Mouse (Mus musculus): ENCODE data around the gene Nub1. TPM values are rescaled to one million over a fixed set of nuclear protein-coding genes. Genes with fewer than 3 reads are reported as not detected.

Nub1 gene
- polyA plus RNA-seq, 1 experiment: 27.5 TPM

DNA sequence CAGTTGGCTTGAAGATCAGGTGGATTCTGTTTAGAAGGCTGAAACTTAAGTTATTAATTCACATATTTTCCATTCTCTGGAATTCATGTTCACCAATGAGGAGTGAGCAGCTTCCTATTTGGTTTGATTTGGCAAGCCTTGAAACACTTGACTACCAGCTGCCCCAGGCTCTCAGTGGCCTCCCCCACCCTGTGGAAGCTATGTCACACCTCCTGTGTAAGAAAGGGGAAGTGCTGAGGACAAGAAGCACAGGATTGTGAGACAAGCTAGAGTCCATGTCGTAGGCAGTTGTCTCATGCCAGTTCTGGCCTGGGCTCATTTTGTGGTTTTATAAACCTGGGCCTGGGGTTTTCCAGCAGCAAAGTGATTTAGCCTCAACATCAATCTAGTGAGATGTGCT lies 2.4 kb downstream of the Nub1 start:
- no peak for DNase-seq (ENCODE audit: low read depth, low spot score)
- 76% methylated on average over 1 of the region's 1 CpGs for WGBS

DNA sequence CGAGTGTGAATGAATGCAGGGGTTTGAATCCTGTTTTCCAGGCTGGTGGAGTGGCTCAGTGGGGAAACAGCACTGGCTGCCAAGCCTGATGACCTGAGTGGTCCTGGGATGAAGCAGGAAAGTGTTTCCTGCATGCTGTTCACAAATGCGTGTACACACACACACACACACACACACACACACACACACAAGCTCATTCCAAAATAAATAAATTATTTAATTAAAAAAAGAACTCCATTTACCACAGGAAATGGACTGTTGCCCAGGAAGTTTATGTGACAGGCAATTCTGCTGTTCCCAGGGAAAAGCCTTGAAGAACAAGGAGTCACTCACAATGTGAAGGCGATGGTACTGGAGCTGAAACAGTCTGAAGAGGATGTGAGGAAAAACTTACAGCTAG lies 11.4 kb downstream of the Nub1 start:
- DNase-seq (ENCODE audit: low read depth, low spot score): no peak
- 79% methylated on average over 3 of the region's 3 CpGs for WGBS

- no peak for DNase-seq (ENCODE audit: low read depth, low spot score)
- 83% methylated on average over 3 of the region's 3 CpGs for WGBS
Measured at GRCm38 (mm10) chr5:24701271-24701670, 15.9 kb downstream of the Nub1 start.

DNA sequence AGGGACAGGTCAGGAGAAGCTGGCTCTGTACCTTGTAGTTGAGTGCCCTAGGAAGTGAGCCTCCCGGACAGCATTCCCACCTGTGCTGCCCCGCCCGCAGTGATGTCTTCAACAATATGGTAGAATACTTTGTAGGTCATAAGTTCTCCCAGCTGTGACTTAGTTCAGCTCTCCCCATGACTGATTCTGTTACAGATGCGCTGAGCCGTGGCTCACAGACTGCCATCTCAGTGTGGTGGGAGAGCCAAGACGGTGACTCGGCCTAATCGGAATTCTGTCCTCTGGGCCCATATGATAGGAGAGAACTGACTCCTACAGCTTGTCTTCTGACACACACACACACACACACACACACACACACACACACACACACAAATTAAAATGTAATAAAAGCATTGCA lies 19.3 kb downstream of the Nub1 start:
- 86% methylated on average over 8 of the region's 8 CpGs for WGBS
- DNase-seq (ENCODE audit: low read depth, low spot score): no peak

DNA sequence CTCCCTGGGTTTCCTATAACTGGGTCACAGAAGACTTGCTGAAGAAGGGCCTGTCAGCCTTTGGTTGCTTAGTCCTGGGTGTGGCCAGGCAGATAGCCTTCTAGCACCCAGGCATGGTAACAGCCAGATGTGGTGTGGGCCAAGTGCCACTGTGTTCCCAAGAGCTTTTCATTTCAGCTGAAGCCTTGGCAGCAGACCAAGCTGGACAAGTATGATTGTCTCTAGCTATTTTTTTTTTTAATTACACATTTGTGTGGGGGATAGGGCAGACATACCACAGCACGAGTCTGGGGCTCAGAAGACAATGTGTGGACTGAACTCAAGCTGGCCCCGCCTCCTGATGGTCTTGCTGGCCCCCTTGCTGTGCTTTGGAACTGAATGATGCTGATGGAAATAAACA lies 24.6 kb downstream of the Nub1 start:
- DNase-seq (ENCODE audit: low read depth, low spot score): no peak
- WGBS: 77% methylated on average over 2 of the region's 2 CpGs

- WGBS: 95% methylated on average over 6 of the region's 6 CpGs
- DNase-seq (ENCODE audit: low read depth, low spot score): no peak
Measured at GRCm38 (mm10) chr5:24711615-24712014, 26.3 kb downstream of the Nub1 start.

GRCm38 (mm10) chr5:24713199-24713598 lies 27.9 kb downstream of the Nub1 start:
- WGBS: 55% methylated on average over 2 of the region's 2 CpGs
- DNase-seq (ENCODE audit: low read depth, low spot score): no peak

- 75% methylated on average over 6 of the region's 6 CpGs for WGBS
- no peak for DNase-seq (ENCODE audit: low read depth, low spot score)
Measured at GRCm38 (mm10) chr5:24713987-24714386, 28.7 kb downstream of the Nub1 start.

- WGBS: 92% methylated on average over 6 of the region's 6 CpGs
- no peak for DNase-seq (ENCODE audit: low read depth, low spot score)
Measured at GRCm38 (mm10) chr5:24718076-24718475, 32.7 kb downstream of the Nub1 start.

GRCm38 (mm10) chr5:24719852-24720251 lies 34.5 kb downstream of the Nub1 start:
- 82% methylated on average over 3 of the region's 3 CpGs for WGBS

DNA sequence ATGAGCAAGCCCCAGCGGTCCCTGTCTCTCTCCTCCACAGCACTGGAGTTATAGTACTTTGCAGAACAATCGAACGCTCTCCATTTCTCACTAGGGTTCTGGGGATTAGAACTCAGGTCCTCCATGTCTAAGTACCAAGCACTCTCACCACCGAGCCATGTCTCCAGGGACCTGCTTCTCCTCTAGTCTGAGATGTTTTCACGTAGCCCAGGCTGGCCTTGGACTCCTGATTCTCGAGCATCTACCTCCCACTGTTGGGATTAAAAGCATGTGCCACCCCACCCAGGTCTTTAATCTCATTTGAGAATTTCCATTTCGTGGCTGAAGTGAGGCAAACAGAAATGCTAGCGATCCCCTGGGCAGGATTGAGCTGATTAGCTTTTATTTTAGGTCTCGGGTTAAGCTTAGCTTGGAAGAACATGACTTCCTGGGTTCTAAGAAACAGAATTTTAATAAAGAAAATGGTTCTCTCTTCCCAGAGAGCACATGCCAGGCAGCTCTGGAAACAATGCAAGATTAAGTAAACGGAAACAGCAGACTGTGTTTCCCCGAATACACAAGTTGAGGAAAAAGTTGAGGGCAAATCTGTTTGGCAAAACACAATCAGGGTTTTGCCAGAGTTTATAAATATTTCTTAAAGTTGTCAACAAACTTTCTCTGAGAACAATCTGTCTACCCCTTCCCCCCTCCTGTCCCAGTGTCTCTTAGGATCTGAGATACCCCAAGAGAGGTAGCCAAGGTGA lies 38.4 kb downstream of the Nub1 start:
- 70% methylated on average over 11 of the region's 11 CpGs for WGBS
- no peak for DNase-seq (ENCODE audit: low read depth, low spot score)

More at GRCm38 (mm10) chr5:24719852-24720251, 34.5 kb downstream of the Nub1 start:
- no peak for DNase-seq (ENCODE audit: low read depth, low spot score)

- WGBS: 63% methylated on average over 5 of the region's 5 CpGs
- DNase-seq (ENCODE audit: low read depth, low spot score): no peak
Measured at GRCm38 (mm10) chr5:24724270-24724634, 38.9 kb downstream of the Nub1 start.

GRCm38 (mm10) chr5:24724805-24725204 lies 39.5 kb downstream of the Nub1 start:
- DNase-seq (ENCODE audit: low read depth, low spot score): no peak
- WGBS: 67% methylated on average over 5 of the region's 5 CpGs

- no peak for DNase-seq (ENCODE audit: low read depth, low spot score)
- 85% methylated on average over 6 of the region's 6 CpGs for WGBS
Measured at GRCm38 (mm10) chr5:24725897-24726296, 40.6 kb downstream of the Nub1 start.

DNA sequence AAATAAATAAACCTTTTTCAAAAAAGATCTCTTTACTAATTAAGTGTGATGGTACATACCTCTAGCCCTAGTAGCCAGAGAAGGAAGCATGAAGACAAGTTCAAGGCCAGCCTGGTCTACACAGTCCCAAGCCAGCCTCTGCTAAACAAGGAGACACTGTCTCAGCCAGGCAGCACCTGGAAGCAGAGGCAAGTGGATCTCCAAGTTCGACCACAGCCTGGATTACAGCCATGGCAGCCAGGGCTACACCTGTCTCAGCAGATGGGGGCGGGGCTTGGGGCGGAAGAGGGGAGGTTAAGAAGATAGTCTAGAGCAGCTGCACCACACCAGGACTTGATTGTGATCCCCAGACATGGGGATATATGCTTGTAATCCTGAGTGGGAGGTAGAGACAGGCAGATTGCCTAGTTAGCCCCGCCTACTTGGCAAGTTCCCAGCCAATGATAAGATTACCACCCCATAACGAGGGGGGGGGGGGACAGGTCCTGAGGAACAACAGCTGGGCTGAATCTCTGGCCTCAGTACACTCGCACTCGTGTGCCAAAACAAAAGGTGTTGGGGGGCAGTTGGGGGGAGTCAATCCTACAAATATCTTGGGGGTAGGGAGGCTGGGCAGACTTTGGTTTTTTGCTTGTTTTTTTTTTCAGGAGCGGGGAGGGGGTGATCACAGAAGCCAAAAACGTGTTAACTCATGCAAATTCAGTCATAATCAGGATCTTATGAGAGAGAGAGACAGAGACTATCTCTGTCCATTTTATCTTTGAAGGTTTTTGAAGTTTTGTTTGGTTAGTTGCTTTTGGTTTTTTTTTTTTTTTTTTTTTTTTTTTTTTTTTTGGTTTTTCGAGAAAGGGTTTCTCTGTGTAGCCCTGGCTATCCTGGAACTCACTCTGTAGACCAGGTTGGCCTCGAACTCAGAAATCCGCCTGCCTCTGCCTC lies 41.8 kb downstream of the Nub1 start:
- WGBS: 45% methylated on average over 12 of the region's 12 CpGs
- no peak for DNase-seq (ENCODE audit: low read depth, low spot score)

DNA sequence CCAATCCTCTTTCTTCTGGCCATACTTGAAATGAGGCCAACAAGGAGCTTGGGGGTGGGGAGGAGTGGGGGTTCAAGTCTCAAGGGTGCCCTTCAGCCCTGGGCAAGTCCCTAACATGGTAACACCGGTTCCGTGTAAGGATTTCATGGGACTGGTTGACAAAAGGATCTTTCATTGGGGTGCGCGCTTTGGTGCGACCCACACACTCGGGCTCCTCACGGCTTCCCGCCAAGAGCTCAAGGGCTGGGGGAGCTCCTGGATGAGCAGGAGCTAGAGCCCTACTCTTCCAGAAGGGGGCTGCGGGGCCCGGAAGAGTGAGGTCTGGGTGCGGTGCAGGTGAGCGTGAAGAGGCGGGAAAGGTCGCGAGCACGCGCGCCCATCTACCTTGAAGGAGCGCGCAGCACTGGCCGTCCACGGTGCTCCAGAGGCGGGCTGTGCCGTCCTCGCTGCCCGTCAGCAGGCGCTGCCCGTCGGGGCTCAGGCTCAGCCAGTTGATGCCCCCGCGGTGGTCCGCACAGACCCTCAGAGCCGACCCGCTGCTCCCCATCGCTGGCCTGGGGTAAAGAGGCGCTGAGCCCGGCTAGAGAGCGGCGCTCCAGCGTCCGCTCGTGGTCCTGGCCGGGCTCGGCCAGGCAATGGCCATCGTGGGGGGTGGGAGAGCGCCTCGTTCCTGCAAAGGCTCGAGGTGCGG lies 44.6 kb downstream of the Nub1 start:
- DNase-seq (ENCODE audit: low read depth, low spot score): no peak
- 2% methylated on average over 49 of the region's 49 CpGs for WGBS

DNA sequence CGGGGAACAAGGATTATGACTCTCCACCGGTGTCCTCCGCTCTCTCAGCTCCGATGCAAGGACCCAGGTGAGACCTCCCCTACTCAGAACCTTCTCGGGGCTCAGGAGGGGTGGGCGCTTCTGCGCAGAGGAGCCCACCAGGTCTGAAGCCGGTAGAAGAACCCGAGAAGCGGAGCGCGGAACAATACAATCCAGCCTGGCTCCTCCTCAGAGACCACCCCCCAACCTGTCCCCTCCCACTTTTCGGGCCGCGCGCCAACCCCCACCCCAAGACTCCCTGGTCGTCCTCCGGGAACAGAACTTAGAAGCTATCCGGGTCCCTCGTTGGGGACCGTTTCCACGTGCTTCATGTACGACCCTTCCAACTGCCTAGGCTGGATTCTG lies 45.1 kb downstream of the Nub1 start, which contains the start of gene Wdr86:
Gene Wdr86 (minus strand): TSS at position 240 of the 384 bp plus-strand sequence.
- DNase-seq (ENCODE audit: low read depth, low spot score): no peak
- WGBS: 4% methylated on average over 23 of the region's 23 CpGs

- 18% methylated on average over 15 of the region's 15 CpGs for WGBS
- DNase-seq (ENCODE audit: low read depth, low spot score): no peak
Measured at GRCm38 (mm10) chr5:24730986-24731385, 45.7 kb downstream of the Nub1 start.

- WGBS: 24% methylated on average over 8 of the region's 8 CpGs
- DNase-seq (ENCODE audit: low read depth, low spot score): no peak
Measured at GRCm38 (mm10) chr5:24733134-24733533, 47.8 kb downstream of the Nub1 start.

- WGBS: 70% methylated on average over 7 of the region's 7 CpGs
- no peak for DNase-seq (ENCODE audit: low read depth, low spot score)
Measured at GRCm38 (mm10) chr5:24733771-24734426, 48.6 kb downstream of the Nub1 start.

Data from large intestine, adult 2 months (tissue).